Mouse (Mus musculus) intestine, embryonic 15.5 days (tissue): ENCODE results near the gene Rps2. TPM values are rescaled to one million over a fixed set of nuclear protein-coding genes. Genes with fewer than 3 reads are reported as not detected.
A peak's percentile ranks its signal among the peaks of the same experiment; 100 is the strongest.
"Not testable (repeated sequence)": the region's sequence is repeated elsewhere in the genome, so short reads cannot be mapped to it uniquely, and the experiment has no call there.

Source experiments
- ATAC-seq: fragments of 200-750 bp; cut with Nextera tagmentation; 2 replicates; pipeline ENCODE4 v1.8.0; 2017; ENCODE audit warnings: moderate TSS enrichment, moderate library complexity
- H3K27ac ChIP-seq: fragments of 300-500 bp; sonication (generic); 2 replicates; pipeline ENCODE4 v1.5.1; 2015; ENCODE audit warnings: mild to moderate bottlenecking, inconsistent platforms
- H3K27me3 ChIP-seq: fragments of 300-500 bp; sonication (generic); replicated peaks from 2 replicates; pipeline ENCODE4 v1.6.1; 2015; ENCODE audit warnings: inconsistent platforms
- H3K36me3 ChIP-seq: fragments of 300-500 bp; sonication (generic); 2 replicates; pipeline ENCODE4 v1.6.1; 2015; ENCODE audit warnings: inconsistent platforms
- H3K4me1 ChIP-seq: fragments of 300-500 bp; sonication (generic); replicated peaks from 2 replicates; pipeline ENCODE4 v1.6.1; 2015; ENCODE audit warnings: inconsistent platforms
- H3K4me2 ChIP-seq: fragments of 300-500 bp; sonication (generic); replicated peaks from 2 replicates; pipeline ENCODE4 v1.6.1; 2015; ENCODE audit warnings: mild to moderate bottlenecking, inconsistent platforms
- H3K4me3 ChIP-seq: fragments of 300-500 bp; sonication (generic); replicated peaks from 2 replicates; pipeline ENCODE4 v1.5.1; 2015; ENCODE audit warnings: inconsistent platforms
- H3K9ac ChIP-seq: fragments of 300-500 bp; sonication (generic); 2 replicates; pipeline ENCODE4 v1.6.1; 2015; ENCODE audit warnings: inconsistent platforms
- H3K9me3 ChIP-seq: fragments of 300-500 bp; sonication (generic); 2 replicates; pipeline ENCODE4 v1.6.1; 2016; ENCODE audit warnings: inconsistent platforms
- WGBS: fragments of 180-500 bp; shearing (Covaris S2); methylation state at CpG from one replicate; pipeline ENCODE4 v1.1.7; 2015; 5-methylcytosine and 5-hydroxymethylcytosine counted together
- polyA plus RNA-seq: library from polyadenylated mRNA; unstranded; fragments of >200 nt; fragmentation: Nextera tagmentation; extraction: Ambion mirVana; gene quantifications from 2 replicates; pipeline ENCODE4 v1.2.1, GENCODE M21; 2015

The Rps2 gene
- 1,514 and 1,667 TPM in 2 replicates for polyA plus RNA-seq

- peaks cover 16% of the 10 kb centered on the region for H3K4me1 ChIP-seq
- no peaks in the 10 kb centered on the region for H3K27me3 ChIP-seq
- H3K4me2 ChIP-seq: peak within 1 kb of the TSS; percentile 55
- H3K9ac ChIP-seq: peak within 1 kb of the TSS; percentile 92
- no peaks in the 10 kb centered on the region for H3K9me3 ChIP-seq
- no peak within 1 kb of the TSS for H3K27ac ChIP-seq
- WGBS: 80% methylated on average over 4 of the region's 4 CpGs
- ATAC-seq: no peak
- H3K4me3 ChIP-seq: peak within 1 kb of the TSS; percentile 72
- H3K36me3 ChIP-seq: peaks cover 26% of the 10 kb centered on the region
These were observed at the start of gene Rps2, which contains the start of gene Rnf151 for GRCm38 (mm10) chr17:24717943-24718342. Gene Rps2 (plus strand): TSS chr17:24718116. Gene Rnf151 (minus strand): TSS chr17:24718063.

- H3K4me3 ChIP-seq: peak overlapping the region; percentile 96
- H3K4me1 ChIP-seq: peaks cover 28% of the 10 kb centered on the region
- WGBS: 7% methylated on average over 15 of the region's 15 CpGs
- peak; percentile 6 for ATAC-seq
- H3K9ac ChIP-seq: peak overlapping the region; percentile 98
- not testable (repeated sequence) for H3K9me3 ChIP-seq, H3K27me3 ChIP-seq, H3K36me3 ChIP-seq
- peak overlapping the region; percentile 13; the same call in 1 of the 2 replicates for H3K27ac ChIP-seq
- H3K4me2 ChIP-seq: peak overlapping the region; percentile 61
These were observed 48.7 kb upstream of the Rps2 start for GRCm38 (mm10) chr17:24669214-24669544.

- Histone ChIP-seq H3K9me3 (no peaks in the 10 kb centered on the region), H3K4me2 (peak within 1 kb of the TSS; percentile 61), H3K9ac (peak within 1 kb of the TSS; percentile 98), H3K36me3 (no peaks in the 10 kb centered on the region), H3K4me1 (peaks cover 28% of the 10 kb centered on the region), H3K27me3 (no peaks in the 10 kb centered on the region), H3K4me3 (peak within 1 kb of the TSS; percentile 96), H3K27ac (peak within 1 kb of the TSS; percentile 83)
- peak; percentile 98 for ATAC-seq
- under 1% methylated on average over 70 of the region's 80 CpGs for WGBS
These were observed 48.2 kb upstream of the Rps2 start, which contains the start of gene Zfp598 for GRCm38 (mm10) chr17:24669545-24670245. Gene Zfp598 (plus strand): TSS chr17:24669687.

GRCm38 (mm10) chr17:24670246-24670844 is 47.6 kb upstream of the Rps2 start:
- 7% methylated on average over 8 of the region's 8 CpGs for WGBS

GRCm38 (mm10) chr17:24671346-24671745 is 46.6 kb upstream of the Rps2 start:
- Histone ChIP-seq H3K27me3 (no peaks in the 10 kb centered on the region), H3K9me3 (no peaks in the 10 kb centered on the region), H3K4me1 (peaks cover 31% of the 10 kb centered on the region), H3K9ac (no peak overlapping the region), H3K4me3 (0 out of 2 replicates have a peak overlapping the region, but pooled peaks have one; percentile 96), H3K27ac (no peak overlapping the region), H3K4me2 (peak overlapping the region; percentile 61), H3K36me3 (peaks cover 1% of the 10 kb centered on the region; the same call in 1 of the 2 replicates)
- no peak for ATAC-seq
- WGBS: 62% methylated on average over 5 of the region's 5 CpGs

More at GRCm38 (mm10) chr17:24670246-24670844, 47.6 kb upstream of the Rps2 start:
- Histone ChIP-seq H3K4me3 (peak overlapping the region; percentile 96), H3K4me2 (peak overlapping the region; percentile 61), H3K4me1 (peaks cover 28% of the 10 kb centered on the region), H3K27me3 (no peaks in the 10 kb centered on the region), H3K9ac (peak overlapping the region; percentile 98), H3K36me3 (no peaks in the 10 kb centered on the region), H3K27ac (peak overlapping the region; percentile 83; the same call in 1 of the 2 replicates), H3K9me3 (no peaks in the 10 kb centered on the region)
- ATAC-seq: no peak

- WGBS: 12% methylated on average over 5 of the region's 5 CpGs
- ATAC-seq: peak; percentile 44
- Histone ChIP-seq H3K27me3 (no peaks in the 10 kb centered on the region), H3K9ac (no peak overlapping the region), H3K4me2 (peak overlapping the region; percentile 61), H3K27ac (peak overlapping the region; percentile 58; the same call in 1 of the 2 replicates), H3K9me3 (no peaks in the 10 kb centered on the region), H3K4me3 (peak overlapping the region; percentile 3), H3K4me1 (peaks cover 35% of the 10 kb centered on the region), H3K36me3 (peaks cover 7% of the 10 kb centered on the region)
These were observed 45.8 kb upstream of the Rps2 start for GRCm38 (mm10) chr17:24672141-24672540.

- peaks cover 25% of the 10 kb centered on the region for H3K36me3 ChIP-seq
- H3K27me3 ChIP-seq: no peaks in the 10 kb centered on the region
- 80% methylated on average over 7 of the region's 7 CpGs for WGBS
- H3K27ac ChIP-seq: no peak overlapping the region
- no peaks in the 10 kb centered on the region for H3K9me3 ChIP-seq
- H3K4me2 ChIP-seq: no peak overlapping the region
- ATAC-seq: no peak
- peaks cover 27% of the 10 kb centered on the region for H3K4me1 ChIP-seq
- H3K9ac ChIP-seq: no peak overlapping the region
- no peak overlapping the region for H3K4me3 ChIP-seq
These were observed 43.6 kb upstream of the Rps2 start for GRCm38 (mm10) chr17:24674277-24674676.

- Histone ChIP-seq H3K9ac (no peak overlapping the region), H3K4me2 (no peak overlapping the region), H3K4me3 (no peak overlapping the region), H3K27me3 (no peaks in the 10 kb centered on the region), H3K4me1 (peaks cover 19% of the 10 kb centered on the region), H3K36me3 (peaks cover 43% of the 10 kb centered on the region), H3K27ac (no peak overlapping the region), H3K9me3 (no peaks in the 10 kb centered on the region)
- ATAC-seq: no peak
- 67% methylated on average over 2 of the region's 2 CpGs for WGBS
These were observed 41.7 kb upstream of the Rps2 start for GRCm38 (mm10) chr17:24676187-24676586.

GRCm38 (mm10) chr17:24676877-24677276 is 41.0 kb upstream of the Rps2 start:
- Histone ChIP-seq H3K9ac (no peak overlapping the region), H3K27ac (0 out of 2 replicates have a peak overlapping the region, but pooled peaks have one; percentile 6), H3K4me3 (no peak overlapping the region), H3K4me1 (peaks cover 12% of the 10 kb centered on the region), H3K27me3 (no peaks in the 10 kb centered on the region), H3K36me3 (peaks cover 49% of the 10 kb centered on the region), H3K4me2 (no peak overlapping the region), H3K9me3 (no peaks in the 10 kb centered on the region)
- 95% methylated on average over 5 of the region's 5 CpGs for WGBS
- no peak for ATAC-seq

GRCm38 (mm10) chr17:24677500-24678080 is 40.3 kb upstream of the Rps2 start:
- WGBS: 75% methylated on average over 24 of the region's 24 CpGs
- no peak overlapping the region for H3K4me3 ChIP-seq
- no peaks in the 10 kb centered on the region for H3K9me3 ChIP-seq
- peaks cover 52% of the 10 kb centered on the region for H3K36me3 ChIP-seq
- H3K4me1 ChIP-seq: peaks cover 6% of the 10 kb centered on the region; the same call in 1 of the 2 replicates
- H3K27me3 ChIP-seq: no peaks in the 10 kb centered on the region
- H3K4me2 ChIP-seq: peak overlapping the region; percentile 22
- peak overlapping the region; percentile 13; the same call in 1 of the 2 replicates for H3K9ac ChIP-seq
- H3K27ac ChIP-seq: peak overlapping the region; percentile 72
- peak; percentile 88 for ATAC-seq

GRCm38 (mm10) chr17:24686514-24686913 is 31.4 kb upstream of the Rps2 start:
- peak; percentile 61 for ATAC-seq
- peak overlapping the region; percentile 41; the same call in 1 of the 2 replicates for H3K4me2 ChIP-seq
- H3K9me3 ChIP-seq: no peaks in the 10 kb centered on the region

GRCm38 (mm10) chr17:24687146-24687595 is 30.7 kb upstream of the Rps2 start:
- Histone ChIP-seq H3K27me3 (peaks cover 46% of the 10 kb centered on the region), H3K4me1 (peaks cover 21% of the 10 kb centered on the region), H3K9me3 (no peaks in the 10 kb centered on the region), H3K4me2 (peak overlapping the region; percentile 79), H3K9ac (peak overlapping the region; percentile 26; the same call in 1 of the 2 replicates), H3K36me3 (no peaks in the 10 kb centered on the region; the same call in 1 of the 2 replicates), H3K27ac (no peak overlapping the region), H3K4me3 (peak overlapping the region; percentile 39)
- WGBS: 1% methylated on average over 25 of the region's 25 CpGs
- ATAC-seq: peak; percentile 70

More at GRCm38 (mm10) chr17:24686514-24686913, 31.4 kb upstream of the Rps2 start:
- Histone ChIP-seq H3K9ac (no peak overlapping the region), H3K36me3 (peaks cover 5% of the 10 kb centered on the region), H3K4me1 (peaks cover 21% of the 10 kb centered on the region), H3K27ac (no peak overlapping the region), H3K4me3 (no peak overlapping the region; the same call in 1 of the 2 replicates), H3K27me3 (peaks cover 46% of the 10 kb centered on the region)
- WGBS: 27% methylated on average over 16 of the region's 16 CpGs
